Mouse (Mus musculus): ENCODE data around the gene Slc2a10.

The Slc2a10 gene

DNA sequence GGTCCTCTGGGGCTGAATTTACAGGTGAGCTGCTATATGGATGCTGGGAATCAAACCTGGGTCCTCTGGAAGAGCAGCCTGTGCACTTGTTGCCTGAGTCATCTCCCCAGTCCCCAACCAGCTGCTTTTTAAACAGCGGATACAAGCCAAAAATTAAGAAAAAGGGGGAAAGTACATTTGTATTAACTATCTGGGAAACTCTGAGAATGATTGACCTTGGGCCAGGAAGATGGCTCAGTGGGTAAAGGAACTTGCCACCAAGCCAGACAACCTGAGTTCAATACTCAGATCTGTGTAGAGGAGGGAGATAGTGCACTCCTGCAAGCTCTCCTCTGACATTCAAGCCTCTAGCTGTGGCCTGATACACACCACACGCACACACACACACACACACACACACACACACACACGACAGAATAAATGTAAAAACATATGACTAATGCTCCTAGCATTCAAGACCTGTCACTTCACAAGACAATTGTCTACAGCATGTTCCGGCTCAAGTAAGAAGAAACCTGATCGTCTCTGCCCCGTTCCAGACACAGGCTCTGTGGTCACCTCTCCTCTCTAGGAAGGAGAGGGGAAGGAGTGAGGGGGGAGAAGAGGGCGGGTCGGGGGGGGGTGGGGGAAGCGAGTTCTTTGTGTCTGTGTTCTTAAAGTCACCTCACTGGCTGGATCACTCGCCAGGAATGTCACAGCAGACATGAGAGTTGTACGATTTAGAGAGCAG is 56.1 kb downstream of the Slc2a10 start:
- in situ Hi-C loops (cut with MboI, MseI): loop anchor here (10.0 kb wide), 1 partner anchor 1995 kb away; no protein-coding TSS in a partner anchor

DNA sequence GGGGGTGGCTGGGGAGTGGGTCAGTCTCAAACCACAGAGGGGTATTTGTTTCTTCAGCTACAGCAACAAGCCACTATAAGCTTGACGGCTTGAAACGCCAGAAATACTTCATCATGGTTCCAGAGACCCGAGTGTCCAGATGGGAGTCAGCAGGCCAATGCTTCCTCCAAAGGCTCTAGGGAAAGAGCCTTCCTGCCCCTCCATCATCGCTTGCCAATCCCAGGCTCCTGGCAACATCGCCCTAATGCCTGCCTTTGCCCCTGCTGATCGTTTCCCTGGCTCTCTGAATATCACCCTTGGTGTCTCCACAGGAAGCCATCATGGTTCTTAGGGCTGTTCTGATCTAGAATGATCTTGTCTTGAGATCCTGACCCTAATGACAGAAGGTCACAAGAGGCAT is 58.3 kb downstream of the Slc2a10 start:
- in situ Hi-C loops (cut with MboI, MseI): loop anchor here (10.0 kb wide), 1 partner anchor 1993 kb away; no protein-coding TSS in a partner anchor

DNA sequence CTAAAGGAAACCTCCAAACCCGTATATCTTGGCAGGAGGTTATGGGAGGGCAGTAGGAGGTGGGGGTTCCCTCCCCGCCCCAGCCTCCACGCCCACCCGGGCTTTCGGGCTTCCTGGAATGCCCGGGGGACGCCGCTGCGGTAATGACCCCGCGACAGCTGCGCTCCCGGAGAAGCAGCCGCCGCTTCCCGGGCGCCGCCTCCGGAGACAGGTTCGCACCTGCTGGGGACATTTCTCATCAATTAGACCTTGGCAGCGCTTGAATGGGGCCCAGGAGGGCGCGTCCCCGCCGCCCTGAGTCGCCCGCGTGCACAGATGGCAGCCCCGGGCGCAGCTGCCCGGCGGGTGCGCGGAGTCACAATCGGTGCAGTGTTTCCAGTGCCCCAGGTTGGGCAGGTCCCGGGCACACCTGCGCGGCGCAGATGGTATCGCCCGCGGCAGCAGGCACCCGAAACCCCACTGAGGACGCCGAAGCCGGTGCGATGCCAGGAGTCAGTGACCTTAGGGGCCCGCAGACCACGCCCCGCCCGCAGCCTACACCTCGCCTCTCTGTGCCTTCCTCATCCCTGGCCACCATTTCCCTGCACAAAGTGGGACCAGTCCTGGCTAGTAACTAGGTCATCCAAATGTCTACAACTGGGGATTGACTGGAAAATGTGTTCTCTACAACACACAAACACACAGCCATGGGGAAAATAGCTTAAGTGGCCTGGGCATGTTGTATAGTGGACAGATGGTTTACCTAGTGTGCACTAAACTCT is 59.9 kb downstream of the Slc2a10 start:
- in situ Hi-C loops (cut with MboI, MseI): loop anchor here (10.0 kb wide), 1 partner anchor 1991 kb away; no protein-coding TSS in a partner anchor

DNA sequence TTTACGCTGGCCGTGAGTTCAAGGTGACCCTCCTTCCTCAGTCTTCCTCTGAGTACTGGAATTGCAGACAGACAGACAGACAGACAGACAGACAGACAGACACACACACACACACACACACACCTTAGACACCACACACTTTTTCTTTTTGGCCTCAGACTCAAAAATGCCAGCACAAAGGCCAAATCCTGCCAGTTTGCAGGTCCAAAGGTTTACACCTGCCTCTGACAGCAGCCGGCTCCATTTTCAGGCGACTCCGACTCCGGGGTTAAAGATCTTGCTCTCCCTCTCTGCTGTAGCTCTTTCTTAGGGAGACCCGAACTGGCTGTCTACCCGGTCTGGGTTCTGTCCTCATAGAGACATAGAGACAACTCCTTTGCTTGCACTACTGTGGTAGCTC is 60.5 kb downstream of the Slc2a10 start:
- in situ Hi-C loops (cut with MboI, MseI): loop anchor here (10.0 kb wide), 1 partner anchor 1991 kb away; no protein-coding TSS in a partner anchor

DNA sequence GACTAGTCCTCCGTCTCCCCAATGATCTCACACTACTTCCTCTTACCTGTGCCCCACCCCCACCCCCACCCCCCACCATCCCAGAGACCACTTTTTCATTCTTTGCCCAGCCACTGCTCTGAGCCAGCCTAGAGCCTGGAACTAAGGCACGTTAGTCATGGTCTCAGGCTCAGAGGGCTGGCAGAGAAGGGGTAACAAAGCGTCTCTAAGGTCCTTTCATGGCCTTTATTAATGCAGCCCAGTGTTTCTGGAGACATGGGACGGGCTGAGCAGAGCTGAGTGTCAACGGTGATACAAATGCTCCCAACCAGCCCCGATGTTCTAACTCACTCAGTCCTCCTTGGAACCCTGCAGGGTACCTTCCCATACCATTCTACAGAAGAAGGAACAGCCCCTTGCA is 61.0 kb downstream of the Slc2a10 start:
- in situ Hi-C loops (cut with MboI, MseI): loop anchor here (10.0 kb wide), 1 partner anchor 1990 kb away; no protein-coding TSS in a partner anchor

DNA sequence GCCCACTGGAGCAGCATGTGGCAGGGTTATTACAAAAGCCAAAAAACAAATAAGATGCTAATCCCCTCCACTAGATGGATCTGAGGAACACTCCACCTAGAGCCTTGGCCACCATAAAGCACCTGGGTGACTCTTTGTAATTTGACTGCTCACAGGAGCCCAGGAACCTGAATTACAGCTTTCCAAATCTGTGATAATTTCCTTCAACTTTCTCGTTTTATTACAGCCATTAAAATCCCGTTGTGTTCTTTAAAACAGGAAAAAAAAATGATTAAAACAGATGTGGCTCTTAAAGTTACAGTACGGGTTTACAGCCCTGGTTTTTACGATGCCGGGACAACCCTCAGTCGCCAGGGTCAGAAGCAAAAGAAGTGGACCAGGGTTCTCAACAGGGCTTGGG is 63.3 kb downstream of the Slc2a10 start:
- in situ Hi-C loops (cut with MboI, MseI): loop anchor here (10.0 kb wide), 1 partner anchor 1988 kb away; no protein-coding TSS in a partner anchor

DNA sequence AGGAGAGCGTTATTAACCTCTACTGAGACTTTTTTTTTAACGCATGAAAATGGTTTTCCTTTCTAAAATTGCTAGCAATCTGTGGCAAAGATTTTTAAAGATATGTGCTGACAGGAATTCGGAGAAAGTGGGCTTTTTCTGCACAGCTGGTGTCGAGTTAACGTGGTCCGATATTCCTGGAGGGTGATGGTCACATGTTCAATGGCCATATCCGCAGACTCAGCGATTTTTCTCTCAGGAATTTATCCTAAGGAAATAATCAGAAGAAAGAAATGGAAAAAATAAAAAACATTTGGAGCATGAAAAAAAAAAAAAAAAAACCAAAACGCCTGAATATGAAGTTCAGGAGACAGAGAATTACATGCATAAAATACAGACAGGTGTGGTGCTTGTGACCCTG is 64.2 kb downstream of the Slc2a10 start:
- in situ Hi-C loops (cut with MboI, MseI): loop anchor here (10.0 kb wide), 1 partner anchor 1987 kb away; no protein-coding TSS in a partner anchor

DNA sequence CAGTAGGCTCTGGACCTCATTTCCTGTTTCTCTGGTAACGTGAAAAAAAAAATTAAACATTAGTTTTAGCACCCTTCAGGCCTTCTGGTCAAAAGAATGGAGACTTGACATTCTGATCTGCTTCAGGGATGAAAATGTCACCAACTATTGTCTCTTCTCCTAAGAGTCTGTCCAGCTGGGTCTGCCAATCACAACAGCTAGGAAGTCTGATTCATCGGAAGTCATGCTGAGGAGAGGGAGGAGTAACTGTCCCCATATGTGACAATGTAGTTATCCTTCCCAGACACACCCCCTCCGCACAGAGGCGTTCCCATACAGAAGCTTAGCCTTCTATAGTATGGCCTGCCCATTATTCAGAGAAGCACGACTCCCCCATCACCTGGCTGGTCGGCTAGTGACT is 65.3 kb downstream of the Slc2a10 start:
- in situ Hi-C loops (cut with MboI, MseI): loop anchor here (10.0 kb wide), 1 partner anchor 1986 kb away; no protein-coding TSS in a partner anchor
